Mouse (Mus musculus) fibroblast of lung, adult 2 months (primary cell): ENCODE data around the gene Crx.
"Not testable (repeated sequence)": the region's sequence is repeated elsewhere in the genome, so short reads cannot be mapped to it uniquely, and the experiment has no call there.

Source experiments
- DNase-seq: peaks from one replicate; pipeline ENCODE4 v3.0.0-alpha.2; 2011; ENCODE audit warnings: low read depth

Crx gene

DNA sequence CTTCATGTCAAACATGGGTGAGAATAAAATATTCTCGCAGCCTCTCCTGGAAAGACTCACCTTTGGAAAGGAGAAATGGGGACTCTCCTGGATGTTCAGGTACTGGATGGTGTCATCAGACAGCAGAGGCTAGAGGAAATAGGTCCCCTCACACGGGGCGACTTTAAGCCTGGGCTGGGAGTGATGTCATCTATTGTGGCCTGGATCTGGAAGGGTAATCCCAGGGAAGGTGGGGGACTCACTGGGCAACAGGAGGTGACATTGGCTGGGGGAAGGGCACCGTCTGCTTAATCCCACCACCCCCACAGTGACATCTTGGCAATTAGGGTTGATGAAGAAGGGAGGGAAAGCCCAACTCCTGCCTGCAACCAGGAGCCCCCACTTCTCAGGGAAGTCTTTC lies at the start of gene Crx:
Gene Crx, minus strand, starts transcription at position 213 of the 400 bp plus-strand sequence.
- no peak for DNase-seq

DNA sequence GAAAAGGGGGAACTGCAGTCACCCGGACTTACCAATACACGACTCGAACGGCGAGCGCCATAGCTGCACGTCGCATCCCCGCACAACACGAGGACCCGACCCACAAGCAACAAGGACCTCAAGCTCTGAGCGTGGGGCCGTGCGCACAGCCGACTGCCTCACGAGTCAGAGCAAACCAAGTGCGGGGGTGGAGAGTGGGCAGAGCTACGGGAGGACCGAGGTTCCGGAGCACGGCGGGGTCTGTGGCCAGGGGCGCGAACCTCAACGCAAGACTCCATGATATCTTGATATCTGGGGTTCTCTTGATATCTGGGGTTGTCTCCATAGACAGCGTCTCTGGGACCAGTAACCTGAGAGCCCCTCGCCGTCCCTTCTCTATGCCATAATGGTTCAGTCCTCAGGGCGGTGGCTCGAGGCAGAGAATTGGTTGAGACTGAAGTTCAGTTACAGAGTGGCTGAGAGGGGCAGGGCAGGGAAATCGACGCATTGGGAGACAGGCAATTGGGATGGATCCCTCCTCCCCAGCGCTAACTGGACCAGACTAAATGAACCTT lies 42.5 kb upstream of the Crx start, which contains the start of gene Selenow:
Gene Selenow, minus strand, starts transcription at position 183 of the 554 bp plus-strand sequence.
- peak; percentile 81 for DNase-seq

DNA sequence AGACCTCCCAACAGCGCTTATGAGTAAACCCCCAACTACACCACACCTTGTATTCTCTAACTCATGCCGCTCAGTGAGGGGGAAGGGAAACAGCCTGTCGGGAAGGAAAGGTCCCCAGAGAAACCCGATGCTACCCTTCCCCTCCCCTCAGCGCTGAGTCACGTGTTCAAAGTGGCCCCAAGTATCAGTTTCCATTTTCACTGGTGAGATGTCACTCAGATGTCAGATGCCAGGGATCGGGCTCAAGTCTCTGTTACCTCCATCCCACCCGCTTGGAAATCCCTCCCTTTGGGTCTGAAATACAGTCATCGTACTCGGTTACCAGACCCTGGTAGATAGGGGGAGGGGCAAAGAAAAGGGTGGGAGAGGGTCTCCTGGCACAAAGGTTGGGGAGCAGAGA lies 42.0 kb upstream of the Crx start:
- DNase-seq = peak; percentile 26

DNA sequence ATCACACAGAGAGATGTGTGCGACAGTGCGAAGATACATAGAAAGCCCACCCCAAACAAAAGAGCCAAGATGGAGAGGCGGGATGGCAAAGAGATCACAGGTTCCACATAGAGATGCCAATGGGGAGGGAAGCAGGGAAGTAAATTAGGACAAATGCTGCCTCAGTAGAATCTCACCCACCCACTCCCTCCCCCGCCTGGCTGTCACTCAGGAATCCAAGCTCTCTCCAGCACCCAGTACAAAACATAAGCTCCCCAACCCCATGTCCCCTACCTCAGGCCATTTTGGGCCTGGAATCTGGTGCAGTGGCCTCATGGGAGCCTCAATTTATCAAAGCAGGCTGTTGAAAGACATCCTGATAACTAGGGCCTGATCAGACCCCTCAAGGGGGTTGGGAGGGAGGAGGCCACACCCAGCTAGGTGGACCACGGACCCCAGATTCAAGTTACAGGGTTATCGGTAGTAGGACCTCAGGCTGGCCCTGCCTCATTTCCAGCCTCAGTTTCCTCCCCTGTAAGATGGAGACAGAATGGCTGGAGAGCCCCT lies 41.0 kb upstream of the Crx start:
- DNase-seq = no peak

DNA sequence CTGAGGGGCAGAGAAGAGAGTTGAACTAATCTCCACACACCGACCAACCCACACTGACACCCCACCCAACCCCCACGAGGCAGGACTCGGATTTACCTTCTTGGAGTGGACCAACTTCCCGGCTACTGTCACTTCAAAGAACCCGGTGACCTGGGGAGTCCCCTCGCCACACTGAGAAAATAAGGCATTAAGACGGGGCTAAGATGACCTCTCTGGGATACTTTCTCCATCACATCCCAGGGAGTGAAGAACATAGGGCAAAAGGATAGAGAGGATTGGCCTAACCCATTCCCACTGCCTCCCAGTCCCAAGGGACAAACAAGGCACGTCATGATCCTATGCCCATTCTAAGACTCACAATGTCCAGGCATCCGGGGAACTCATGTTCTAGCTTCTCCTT lies 40.2 kb upstream of the Crx start:
- no peak for DNase-seq

DNA sequence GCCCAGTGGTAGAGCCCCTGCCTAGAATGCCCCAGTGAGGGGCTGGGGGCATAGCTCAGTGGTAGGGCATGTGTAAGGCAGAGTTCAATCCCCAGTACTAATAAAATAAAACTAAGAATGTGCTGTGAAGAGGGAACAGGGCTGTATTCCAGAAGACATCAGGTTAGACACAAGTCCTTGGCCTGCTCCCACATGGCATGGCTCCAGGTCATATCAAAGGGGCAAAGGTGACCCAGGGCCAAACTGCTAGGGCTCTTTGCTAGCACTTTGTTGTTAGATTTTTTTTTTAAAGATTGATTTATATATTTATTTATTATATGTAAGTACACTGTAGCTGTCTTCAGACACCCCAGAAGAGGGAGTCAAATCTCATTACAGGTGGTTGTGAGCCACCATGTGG lies 38.6 kb upstream of the Crx start:
- DNase-seq = no peak

DNA sequence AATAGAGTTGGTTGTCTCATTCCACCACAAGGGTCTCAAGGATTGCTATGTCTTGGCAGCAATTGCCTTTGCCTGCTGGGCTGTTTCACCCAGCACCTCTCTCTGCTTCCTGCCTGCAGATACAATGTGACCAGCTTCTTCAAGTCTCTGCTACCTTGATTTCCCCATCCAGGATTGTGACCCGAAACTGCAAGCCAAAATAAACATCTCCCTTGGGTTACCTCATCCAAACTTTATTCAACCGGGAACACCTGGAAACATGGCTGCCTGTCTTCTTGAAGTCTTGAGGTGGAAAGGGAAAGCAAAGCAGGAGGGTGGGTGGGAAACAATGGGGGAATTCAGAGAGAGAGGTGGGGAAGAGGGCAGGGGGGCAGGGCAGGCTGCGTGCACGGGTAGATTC lies 37.2 kb upstream of the Crx start:
- DNase-seq = no peak

DNA sequence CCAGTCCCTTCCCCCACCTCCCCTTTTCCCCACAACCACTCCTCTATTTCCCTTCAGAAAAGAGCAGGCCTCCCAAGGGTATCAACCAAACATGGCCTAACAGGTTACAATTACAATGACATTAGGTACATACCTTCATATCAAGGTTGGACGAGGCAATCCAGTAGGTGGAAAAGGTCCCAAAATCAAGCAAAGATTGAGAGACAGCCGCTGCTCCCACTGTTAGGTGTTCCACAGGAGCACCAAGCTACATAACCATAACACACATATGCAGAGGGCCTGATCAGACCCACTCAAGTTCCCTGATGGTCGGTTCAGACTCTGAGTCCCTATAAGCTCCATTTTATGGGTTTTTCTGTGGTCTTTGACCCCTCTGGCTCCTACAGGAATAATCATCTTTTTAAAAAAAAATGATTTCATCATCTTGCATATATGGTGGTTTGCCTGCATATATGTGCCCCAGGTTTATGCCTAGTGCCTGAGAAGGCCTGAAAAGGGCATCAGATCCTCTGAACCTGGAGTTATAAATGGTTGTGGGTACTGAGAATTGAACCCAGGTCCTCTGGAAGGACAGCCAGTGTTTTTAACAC lies 36.5 kb upstream of the Crx start:
- DNase-seq = no peak

DNA sequence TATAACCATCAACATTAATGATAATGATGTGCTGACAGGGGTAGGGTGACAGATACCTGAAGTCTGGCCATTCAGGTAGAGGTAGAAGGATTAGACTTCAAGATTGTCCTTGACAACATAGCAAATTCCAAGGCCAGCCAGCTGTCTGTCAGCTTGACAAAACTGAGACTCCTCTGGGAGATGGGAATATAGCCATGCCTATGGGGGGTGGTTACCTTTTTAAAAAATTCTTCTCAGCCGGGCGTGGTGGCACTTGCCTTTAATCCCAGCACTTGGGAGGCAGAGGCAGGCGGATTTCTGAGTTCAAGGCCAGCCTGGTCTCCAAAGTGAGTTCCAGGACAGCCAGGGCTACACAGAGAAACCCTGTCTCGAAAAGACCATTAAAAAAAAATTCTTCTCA lies 35.9 kb upstream of the Crx start:
- not testable (repeated sequence) for DNase-seq

DNA sequence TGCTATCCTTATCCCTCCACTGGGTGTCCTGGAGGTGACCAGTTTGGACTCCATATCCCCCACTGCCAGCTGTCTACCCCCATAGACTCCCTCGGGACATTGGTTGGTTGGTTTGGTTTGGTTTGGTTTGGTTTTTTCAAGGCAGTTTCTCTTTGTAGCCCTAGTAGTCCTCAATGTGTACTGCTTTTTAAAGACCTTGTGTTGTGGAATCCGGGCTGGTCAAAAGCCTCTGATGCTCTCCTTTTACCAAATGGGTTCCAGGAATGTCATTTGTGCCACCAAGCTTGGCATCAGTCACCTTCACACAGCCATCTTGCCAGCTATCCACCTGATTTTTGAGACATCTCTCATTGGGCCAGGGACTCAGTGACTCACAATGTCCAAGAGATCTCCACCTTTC lies 35.0 kb upstream of the Crx start:
- no peak for DNase-seq

DNA sequence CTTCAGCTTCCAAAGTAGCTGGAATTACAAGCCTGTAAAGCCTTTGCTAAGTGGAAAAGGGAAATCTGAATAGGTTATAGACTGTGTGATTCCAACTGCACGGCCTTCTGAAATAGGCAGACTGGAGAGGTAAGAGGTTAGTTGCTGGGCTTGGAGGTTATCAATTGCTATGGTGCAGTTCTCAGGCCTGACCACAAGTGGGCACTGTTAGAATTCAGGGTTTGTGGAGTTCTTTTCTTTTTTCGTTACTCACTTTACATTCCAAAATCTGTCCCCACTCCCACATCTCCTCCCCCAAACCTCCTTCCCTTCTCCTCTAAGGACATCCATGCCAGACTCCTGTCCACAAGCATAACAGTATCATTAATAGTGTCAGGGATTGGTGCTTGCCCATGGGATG lies 34.5 kb upstream of the Crx start:
- DNase-seq = no peak

DNA sequence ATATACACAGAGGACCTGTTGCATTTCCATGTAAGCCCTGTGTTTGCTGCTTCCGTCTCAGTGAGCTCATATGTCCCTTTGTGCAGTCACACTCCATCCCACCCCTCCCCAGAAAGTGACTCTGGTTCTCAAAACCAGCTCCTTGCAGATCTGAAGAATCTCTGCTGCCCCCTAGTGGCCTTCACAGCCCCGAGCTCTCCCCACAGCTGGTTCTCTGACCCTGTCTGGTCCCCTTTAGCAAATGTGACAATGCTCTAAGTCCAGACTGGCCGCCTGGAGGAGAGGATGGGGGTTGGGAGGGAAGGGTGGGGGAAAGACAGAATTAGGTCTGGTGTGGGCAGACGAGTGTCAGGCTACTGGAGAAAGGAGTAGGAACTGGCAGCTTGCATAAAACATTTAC lies 32.4 kb upstream of the Crx start:
- no peak for DNase-seq

DNA sequence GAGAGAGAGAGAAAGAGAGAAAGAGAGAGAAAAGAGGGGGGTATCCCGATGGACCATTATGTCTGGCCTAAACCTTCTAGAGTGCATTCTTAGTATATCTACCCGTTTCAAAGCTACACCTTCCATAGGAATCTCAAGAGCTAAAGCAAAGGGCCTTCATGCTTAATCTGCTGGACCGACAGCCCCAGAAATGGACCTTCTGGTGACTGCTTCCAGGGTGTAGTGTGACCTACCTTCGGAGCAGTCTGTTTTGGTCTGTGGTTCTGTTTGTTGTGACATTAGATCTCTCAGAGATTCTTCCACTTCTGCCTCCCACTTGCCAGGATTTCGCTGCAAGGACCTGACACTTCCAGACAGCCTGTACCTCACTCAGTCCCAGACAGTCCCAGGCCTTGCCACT lies 30.8 kb upstream of the Crx start:
- no peak for DNase-seq

DNA sequence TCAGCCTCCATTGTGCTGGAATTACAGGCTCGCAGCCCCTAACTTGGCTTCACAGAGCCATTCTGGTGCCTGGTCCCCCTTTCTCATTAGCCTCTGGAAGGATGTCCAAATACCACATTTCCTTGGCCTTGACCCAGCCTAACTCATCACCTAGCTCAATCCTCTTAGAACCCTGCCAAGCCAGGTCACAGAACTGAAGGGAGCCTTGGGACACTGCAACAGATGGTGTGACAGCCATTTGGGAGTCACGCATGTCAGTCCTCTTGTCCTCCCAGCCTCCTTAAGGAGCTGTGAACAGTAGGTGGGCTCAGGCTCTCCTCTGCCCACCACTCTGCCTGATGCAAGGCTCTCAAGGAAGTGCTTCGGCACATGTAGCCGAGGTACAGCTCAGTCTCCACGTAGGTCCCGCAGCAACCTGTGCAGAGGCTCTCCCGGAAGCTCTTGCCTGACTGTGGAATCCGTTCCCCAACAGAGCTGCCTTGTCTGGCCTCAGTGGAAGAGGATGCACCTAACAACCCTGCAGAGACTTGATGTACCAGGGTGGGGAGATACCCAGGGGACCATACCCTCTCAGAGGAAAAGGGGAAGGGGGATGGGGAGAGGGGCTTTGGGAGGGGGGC lies 28.3 kb upstream of the Crx start:
- no peak for DNase-seq

DNA sequence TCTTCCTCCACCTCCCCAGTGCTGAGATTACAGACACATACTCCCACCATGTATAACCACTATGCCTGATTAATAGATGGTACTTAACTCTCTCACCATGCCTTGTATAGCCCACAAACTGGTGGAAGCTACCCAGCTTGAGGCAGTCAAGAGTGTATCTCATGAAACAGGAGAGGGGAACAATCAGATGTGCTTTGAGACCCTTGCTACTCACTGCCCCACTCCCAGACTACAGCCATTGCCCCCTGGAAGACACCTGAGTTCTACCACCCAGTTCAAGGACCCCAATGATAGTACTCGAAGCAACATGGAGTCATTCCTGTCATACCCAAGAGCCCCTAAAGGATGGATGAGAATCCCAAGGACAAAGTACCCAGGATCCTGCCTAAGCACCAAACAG lies 26.8 kb upstream of the Crx start:
- no peak for DNase-seq

DNA sequence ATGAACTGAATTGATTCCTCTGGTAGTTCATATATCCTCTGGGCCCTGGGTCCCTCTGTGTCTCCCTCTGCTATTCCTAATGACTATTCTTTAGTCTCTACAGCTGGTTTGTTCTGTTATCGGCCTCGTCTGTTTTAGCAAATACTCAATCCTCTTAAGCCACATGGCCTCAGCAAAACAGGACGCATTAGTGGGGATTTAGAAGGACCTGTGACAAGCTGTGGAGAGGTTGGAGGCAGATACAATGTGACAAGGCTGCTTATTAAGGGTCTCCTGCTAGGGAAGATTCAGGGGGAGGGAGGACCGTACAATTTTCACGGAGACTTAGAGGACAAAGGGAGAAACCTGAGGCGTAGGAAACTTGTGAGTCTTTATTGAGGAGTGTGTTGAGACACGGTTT lies 26.1 kb upstream of the Crx start:
- no peak for DNase-seq

DNA sequence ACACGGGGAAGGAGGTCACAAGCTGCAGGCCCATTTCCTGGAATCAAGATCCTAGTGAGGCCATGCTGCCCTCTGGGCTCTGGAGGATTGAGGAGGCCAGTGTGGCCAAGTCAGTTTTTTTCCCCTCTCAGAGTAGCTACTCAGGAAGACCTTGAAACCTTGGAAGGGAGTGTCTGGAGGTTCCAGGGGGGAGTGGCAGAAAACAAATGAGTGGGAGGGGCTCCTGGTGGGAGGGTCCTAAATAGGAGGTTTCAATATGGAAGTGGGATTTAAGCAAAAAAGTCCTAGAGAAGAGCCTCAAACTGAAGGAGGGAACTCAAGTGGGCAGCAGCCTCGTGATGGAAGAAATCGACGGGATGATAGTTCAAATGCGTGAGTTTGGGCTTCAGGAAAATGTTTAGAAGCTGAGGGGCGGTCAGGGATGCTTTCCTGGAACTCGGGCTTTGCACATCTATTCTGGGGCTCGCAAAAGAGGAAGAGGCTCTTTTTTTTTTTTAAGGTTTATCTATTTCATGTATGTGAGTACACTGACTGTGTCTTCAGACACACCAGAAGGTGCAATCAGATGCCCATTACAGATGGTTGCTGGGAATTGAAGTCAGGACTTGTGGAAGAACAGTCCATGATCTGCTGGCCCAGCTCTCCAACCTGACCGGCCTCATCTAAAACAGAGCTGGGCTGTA lies 21.7 kb upstream of the Crx start:
- no peak for DNase-seq

DNA sequence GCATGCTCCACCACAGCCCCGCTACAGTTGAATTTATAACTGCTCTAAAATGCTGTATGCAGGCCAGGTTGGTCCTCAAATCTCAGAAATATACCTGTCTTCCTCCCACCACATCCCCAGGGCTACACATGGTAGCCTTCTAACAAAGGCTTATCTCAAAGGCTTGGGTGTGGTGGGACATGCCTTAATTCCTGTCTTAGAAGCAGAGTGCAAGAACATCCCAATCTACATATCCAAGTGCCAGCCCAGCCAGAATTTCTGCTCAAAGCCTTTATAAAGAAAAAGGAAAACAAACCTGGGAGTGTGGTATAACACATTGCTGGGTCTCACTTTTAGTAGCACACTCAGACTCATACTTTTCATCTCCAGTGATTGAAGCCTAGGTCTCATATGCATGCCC lies 14.5 kb upstream of the Crx start:
- no peak for DNase-seq

DNA sequence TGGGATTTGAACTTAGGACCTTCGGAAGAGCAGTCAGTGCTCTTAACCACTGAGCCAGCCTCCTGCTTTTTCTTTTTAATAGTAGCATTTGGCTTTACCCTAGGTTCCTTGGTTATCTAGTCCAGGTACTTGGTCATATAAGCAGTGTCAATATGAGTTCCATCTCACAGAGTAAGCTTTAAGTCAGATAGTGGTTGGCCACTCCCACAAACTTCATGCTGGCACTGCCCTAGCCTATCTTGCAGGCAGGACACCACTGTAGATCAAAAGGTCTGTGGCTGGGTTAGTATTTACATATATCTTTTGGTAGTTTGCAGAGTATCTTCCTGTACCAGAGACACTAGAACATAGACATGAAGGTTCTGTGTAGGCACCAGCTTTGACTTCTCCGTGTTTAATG lies 4.4 kb upstream of the Crx start:
- DNase-seq = no peak

DNA sequence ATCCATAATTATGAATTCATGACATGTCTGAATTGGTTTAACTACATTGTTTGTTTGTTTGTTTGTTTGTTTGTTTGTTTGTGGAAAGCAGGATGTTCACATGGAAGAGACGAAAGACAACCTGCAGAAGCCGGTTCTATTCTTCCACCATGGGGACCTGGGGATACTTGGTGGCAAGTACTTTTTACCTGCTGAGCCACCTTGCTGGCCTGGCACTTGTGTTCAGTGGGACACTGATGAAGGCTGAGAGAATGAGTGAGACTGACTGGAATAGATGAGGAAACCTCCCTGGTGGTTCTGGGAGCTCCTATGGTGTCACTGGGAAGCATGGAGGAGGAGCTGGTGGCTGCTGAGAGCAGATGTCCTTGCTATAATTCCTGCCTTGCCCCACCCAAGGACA lies 2.5 kb upstream of the Crx start, which contains the start of gene Crxos:
Gene Crxos, plus strand, starts transcription at position 301 of the 400 bp plus-strand sequence.
- DNase-seq = no peak

DNA sequence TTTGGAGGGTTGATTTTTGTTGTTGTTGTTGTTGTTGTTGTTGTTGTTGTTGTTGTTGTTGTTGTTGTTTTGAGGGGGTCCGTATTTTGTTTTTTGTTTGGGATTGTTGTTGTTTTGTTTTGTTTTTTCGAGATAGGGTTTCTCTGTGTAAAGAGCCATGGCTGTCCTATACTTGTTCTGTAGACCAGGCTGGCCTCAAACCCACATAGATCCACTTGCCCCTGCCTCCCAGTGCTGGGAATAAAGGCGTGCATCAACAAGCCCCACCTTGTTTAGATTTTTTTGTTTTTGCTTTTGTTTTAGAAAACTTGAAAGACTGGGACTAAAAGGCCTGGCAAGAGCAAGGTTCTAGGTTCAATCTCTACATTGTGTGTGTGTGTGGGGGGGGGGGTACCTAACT lies 2.1 kb upstream of the Crx start:
- DNase-seq = no peak

DNA sequence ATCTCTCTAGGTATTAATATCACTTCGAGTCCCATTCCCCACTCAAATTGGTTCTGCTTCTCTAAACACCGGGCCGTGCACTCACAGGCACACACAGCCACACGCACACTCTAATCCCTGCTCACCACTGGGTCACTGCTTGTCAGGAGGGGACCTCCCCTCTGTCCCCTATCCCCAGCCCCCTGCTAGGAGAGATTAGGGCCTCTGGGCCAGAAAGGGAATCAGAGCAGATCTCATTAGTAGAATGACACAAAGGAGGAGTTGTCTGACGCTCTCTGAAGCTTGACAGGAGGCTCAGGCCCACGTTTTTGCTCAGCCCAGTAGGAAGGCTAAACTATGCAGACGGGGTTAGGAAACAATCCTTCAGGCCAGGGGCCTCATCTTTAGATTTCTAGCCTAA lies 1.6 kb upstream of the Crx start:
- no peak for DNase-seq

DNA sequence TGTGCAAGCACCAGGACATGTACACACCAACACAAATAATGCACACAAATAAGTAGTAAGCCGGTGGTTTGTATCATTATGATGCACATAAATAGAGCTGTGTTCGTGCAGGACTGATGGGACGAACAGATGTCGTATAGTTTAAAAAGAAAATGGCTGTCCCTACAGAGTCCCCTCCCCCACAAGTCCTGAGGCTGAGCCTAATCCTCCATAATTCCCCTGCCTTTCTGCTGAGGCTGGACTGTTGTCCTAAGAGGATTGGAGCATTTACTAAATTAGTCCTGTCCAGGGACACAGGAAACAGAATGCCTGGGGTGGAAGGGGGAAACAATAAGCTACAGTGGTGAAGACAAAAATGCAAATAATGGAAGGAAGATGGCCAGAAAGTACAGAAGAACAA lies 15.7 kb downstream of the Crx start:
- DNase-seq = no peak
